Mouse (Mus musculus): Measurements from ENCODE around the gene Csf3. TPM values are rescaled to one million over a fixed set of nuclear protein-coding genes. Genes with fewer than 3 reads are reported as not detected.
"Not testable (repeated sequence)": the region's sequence is repeated elsewhere in the genome, so short reads cannot be mapped to it uniquely, and the experiment has no call there.

Csf3 gene
- 0.62 TPM for polyA plus RNA-seq (2021)

GRCm38 (mm10) chr11:98701213-98701670 lies at the start of gene Csf3:
Gene Csf3 (plus strand): TSS chr11:98701263.
- CTCF ChIA-PET = interaction anchor here (1.3 to 7.1 kb wide), 7 partner anchors 10 to 108 kb away, joined by 3 to 85 read pairs (median 6); no protein-coding TSS in a partner anchor
- ATAC-seq (no peak), DNase-seq (ENCODE audit: low read depth, low spot score) (no peak)
- no peaks in the 10 kb centered on the region for H3K27me3 ChIP-seq
- in situ Hi-C loops (cut with MboI; ENCODE audit: low pct_unique_long_range_greater_than_20kb) = loop anchor here (5.0 to 10.0 kb wide), 2 partner anchors 86 to 234 kb away; no protein-coding TSS in a partner anchor
- POLR2A ChIA-PET = interaction anchor here (1.3 to 1.5 kb wide), 2 partner anchors 40 to 85 kb away, joined by 3 to 5 read pairs; no protein-coding TSS in a partner anchor
- TF ChIP-seq CTCF (IDR thresholded peaks at IDR 0.05) = no peak

GRCm38 (mm10) chr11:98655076-98655475 lies 46.0 kb upstream of the Csf3 start:
- POLR2A ChIA-PET; DNase-seq (ENCODE audit: low read depth, low spot score); ATAC-seq; in situ Hi-C loops (cut with MboI; ENCODE audit: low pct_unique_long_range_greater_than_20kb); CTCF ChIA-PET: not testable (repeated sequence)
- peaks cover 17% of the 10 kb centered on the region for H3K27me3 ChIP-seq
- peak; percentile 73 for TF ChIP-seq CTCF (IDR thresholded peaks at IDR 0.05)

GRCm38 (mm10) chr11:98660517-98660916 lies 40.5 kb upstream of the Csf3 start:
- in situ Hi-C loops (cut with MboI; ENCODE audit: low pct_unique_long_range_greater_than_20kb) = loop anchor here (5.0 kb wide), 1 partner anchor 53 kb away; no protein-coding TSS in a partner anchor
- DNase-seq (ENCODE audit: low read depth, low spot score) (no peak), ATAC-seq (peak; percentile 53)
- H3K27me3 ChIP-seq = peaks cover 12% of the 10 kb centered on the region
- ChIA-PET CTCF (interaction anchor here (1.1 to 2.8 kb wide), 5 partner anchors 12 to 27 kb away, joined by 3 to 22 read pairs (median 5); partner anchors contain the start of gene Psmd3), POLR2A (interaction anchor here (0.5 kb wide), 1 partner anchor 21 kb away, joined by 3 read pairs; no protein-coding TSS in a partner anchor)
- TF ChIP-seq CTCF (IDR thresholded peaks at IDR 0.05) = peak; percentile 80

- no peak for TF ChIP-seq CTCF (IDR thresholded peaks at IDR 0.05)
- CTCF ChIA-PET = interaction anchor here (1.4 kb wide), 1 partner anchor 9 kb away, joined by 3 read pairs; no protein-coding TSS in a partner anchor
- POLR2A ChIA-PET = no interaction called here
- in situ Hi-C loops (cut with MboI; ENCODE audit: low pct_unique_long_range_greater_than_20kb) = loop anchor here (5.0 kb wide), 1 partner anchor 57 kb away; no protein-coding TSS in a partner anchor
- ATAC-seq (no peak), DNase-seq (ENCODE audit: low read depth, low spot score) (no peak)
- peaks cover 13% of the 10 kb centered on the region for H3K27me3 ChIP-seq
These were observed 37.0 kb upstream of the Csf3 start, which contains the start of gene Gsdma for GRCm38 (mm10) chr11:98664091-98664490. Gene Gsdma (plus strand): TSS chr11:98664351.

GRCm38 (mm10) chr11:98668984-98669383 lies 32.1 kb upstream of the Csf3 start:
- POLR2A ChIA-PET = no interaction called here
- in situ Hi-C loops (cut with MboI; ENCODE audit: low pct_unique_long_range_greater_than_20kb) = no loop called here

GRCm38 (mm10) chr11:98671284-98671815 lies 29.7 kb upstream of the Csf3 start:
- ATAC-seq (no peak), DNase-seq (ENCODE audit: low read depth, low spot score) (no peak)
- TF ChIP-seq CTCF (IDR thresholded peaks at IDR 0.05) = no peak
- H3K27me3 ChIP-seq = peaks cover 5% of the 10 kb centered on the region
- CTCF ChIA-PET = interaction anchor here (3.4 kb wide), 1 partner anchor 11 kb away, joined by 22 read pairs; no protein-coding TSS in a partner anchor
- in situ Hi-C loops (cut with MboI; ENCODE audit: low pct_unique_long_range_greater_than_20kb) = no loop called here
- POLR2A ChIA-PET = interaction anchor here (0.6 kb wide), 1 partner anchor 22 kb away, joined by 3 read pairs; no protein-coding TSS in a partner anchor

More at GRCm38 (mm10) chr11:98668984-98669383, 32.1 kb upstream of the Csf3 start:
- ATAC-seq = no peak
- no peak for TF ChIP-seq CTCF (IDR thresholded peaks at IDR 0.05)
- DNase-seq (ENCODE audit: low read depth, low spot score) = no peak
- peaks cover 5% of the 10 kb centered on the region for H3K27me3 ChIP-seq
- CTCF ChIA-PET = no interaction called here

- POLR2A ChIA-PET = no interaction called here
- ATAC-seq = peak; percentile 19
These were observed 29.2 kb upstream of the Csf3 start for GRCm38 (mm10) chr11:98671857-98672256.

GRCm38 (mm10) chr11:98672482-98672881 lies 28.6 kb upstream of the Csf3 start:
- CTCF ChIA-PET = interaction anchor here (0.9 to 3.4 kb wide), 5 partner anchors 9 to 104 kb away, joined by 3 to 22 read pairs (median 3); partner anchors contain the start of genes Gsdma and Psmd3

More at GRCm38 (mm10) chr11:98671857-98672256, 29.2 kb upstream of the Csf3 start:
- CTCF ChIA-PET = interaction anchor here (1.7 to 3.4 kb wide), 2 partner anchors 10 to 11 kb away, joined by 6 to 22 read pairs; partner anchors contain the start of gene Psmd3
- no peak for TF ChIP-seq CTCF (IDR thresholded peaks at IDR 0.05)
- in situ Hi-C loops (cut with MboI; ENCODE audit: low pct_unique_long_range_greater_than_20kb) = no loop called here
- peaks cover under 1% of the 10 kb centered on the region for H3K27me3 ChIP-seq
- peak; percentile 47 for DNase-seq (ENCODE audit: low read depth, low spot score)

GRCm38 (mm10) chr11:98673136-98673535 lies 27.9 kb upstream of the Csf3 start:
- ATAC-seq; in situ Hi-C loops (cut with MboI; ENCODE audit: low pct_unique_long_range_greater_than_20kb); H3K27me3 ChIP-seq; POLR2A ChIA-PET; DNase-seq (ENCODE audit: low read depth, low spot score): not testable (repeated sequence)
- CTCF ChIA-PET = interaction anchor here (0.9 to 3.4 kb wide), 5 partner anchors 9 to 105 kb away, joined by 3 to 22 read pairs (median 3); partner anchors contain the start of genes Gsdma and Psmd3
- TF ChIP-seq CTCF (IDR thresholded peaks at IDR 0.05) = peak; percentile 75

More at GRCm38 (mm10) chr11:98672482-98672881, 28.6 kb upstream of the Csf3 start:
- no peaks in the 10 kb centered on the region for H3K27me3 ChIP-seq
- no peak for TF ChIP-seq CTCF (IDR thresholded peaks at IDR 0.05)
- DNase-seq (ENCODE audit: low read depth, low spot score) (no peak), ATAC-seq (no peak)
- in situ Hi-C loops (cut with MboI; ENCODE audit: low pct_unique_long_range_greater_than_20kb) = no loop called here
- POLR2A ChIA-PET = no interaction called here

- ChIA-PET POLR2A (no interaction called here), CTCF (interaction anchor here (1.7 to 1.9 kb wide), 2 partner anchors 15 to 16 kb away, joined by 4 to 5 read pairs; no protein-coding TSS in a partner anchor)
- in situ Hi-C loops (cut with MboI; ENCODE audit: low pct_unique_long_range_greater_than_20kb) = no loop called here
- ATAC-seq = no peak
- H3K27me3 ChIP-seq = no peaks in the 10 kb centered on the region
- no peak for TF ChIP-seq CTCF (IDR thresholded peaks at IDR 0.05)
- no peak for DNase-seq (ENCODE audit: low read depth, low spot score)
These were observed 25.2 kb upstream of the Csf3 start for GRCm38 (mm10) chr11:98675829-98676363.
